Mouse (Mus musculus) MEL (cell line): ENCODE measurements around the gene 4933428M09Rik. TPM values are rescaled to one million over a fixed set of nuclear protein-coding genes. Genes with fewer than 3 reads are reported as not detected.

Source experiments
- polyA plus RNA-seq, 2 experiments: library from polyadenylated mRNA; stranded (reverse) in 1 of 2; unstranded in 1 of 2; fragments of >175 nt in 1 of 2; fragments of >200 nt in 1 of 2; gene quantifications; 2 replicates each; pipeline versions ENCODE4 v1.2.1 to v1.2.4; 2012; ENCODE audit warnings: low replicate concordance in 2 of 2, low read depth in 1 of 2; ENCODE audit not compliant: insufficient read length in 2 of 2, insufficient read depth in 1 of 2, missing spikeins in 1 of 2
- total RNA-seq: library from RNA; depleted of rRNA; stranded (reverse); fragments of 300-350 nt; gene quantifications from 2 replicates; pipeline ENCODE4 v1.2.3, GENCODE M21; 2012; rRNA removed

4933428M09Rik gene
- total and polyA plus RNA-seq, 3 experiments = 0.15 TPM; not detected in 2

Other genes with a start within 250 kb of the 4933428M09Rik start
- not detected in 2 replicates for gene Serpina7, start 94.0 kb upstream of the 4933428M09Rik start, total RNA-seq
- gene Serpina7, start 94.0 kb upstream of the 4933428M09Rik start, polyA plus RNA-seq = not detected
- not detected in 2 replicates for gene 4930513O06Rik, start 93.0 kb upstream of the 4933428M09Rik start, total RNA-seq
- not detected for gene 4930513O06Rik, start 93.0 kb upstream of the 4933428M09Rik start, polyA plus RNA-seq
- 0.92 and 0.98 TPM in 2 replicates for gene Mum1l1, start 30.8 kb downstream of the 4933428M09Rik start, total RNA-seq
- under 1 TPM in 1 of 2 experiments, not detected in 1; 0.56 TPM for gene Mum1l1, start 30.8 kb downstream of the 4933428M09Rik start, polyA plus RNA-seq
- gene Trap1a, start 154.5 kb downstream of the 4933428M09Rik start, total RNA-seq = 383 and 424 TPM in 2 replicates
- 100 to 1,000 TPM in 1 of 2 experiments, not detected in 1; 548 TPM for gene Trap1a, start 154.5 kb downstream of the 4933428M09Rik start, polyA plus RNA-seq